Mouse (Mus musculus) layer of hippocampus, adult 9-11 months (tissue): ENCODE data around the gene Osbp2.

ENCODE experiments used
- DNase-seq: peaks from one replicate; pipeline ENCODE4 v3.0.0; 2022

The Osbp2 gene

GRCm38 (mm10) chr11:3696086-3696616 is 167.6 kb downstream of the Osbp2 start:
- DNase-seq: no peak

- DNase-seq: no peak
Observed at GRCm38 (mm10) chr11:3691746-3692145, 172.0 kb downstream of the Osbp2 start.

GRCm38 (mm10) chr11:3686885-3687284 is 176.8 kb downstream of the Osbp2 start:
- DNase-seq: no peak

- DNase-seq: no peak
Observed at GRCm38 (mm10) chr11:3686318-3686717, 177.4 kb downstream of the Osbp2 start.

- DNase-seq: no peak
Observed at GRCm38 (mm10) chr11:3685431-3685830, 178.3 kb downstream of the Osbp2 start.

GRCm38 (mm10) chr11:3684723-3685430 is 178.8 kb downstream of the Osbp2 start:
- no peak for DNase-seq

GRCm38 (mm10) chr11:3684232-3684631 is 179.5 kb downstream of the Osbp2 start:
- DNase-seq: no peak

- no peak for DNase-seq
Observed at GRCm38 (mm10) chr11:3683696-3684095, 180.0 kb downstream of the Osbp2 start.

- DNase-seq: no peak
Observed at GRCm38 (mm10) chr11:3679771-3680170, 183.9 kb downstream of the Osbp2 start.

GRCm38 (mm10) chr11:3677204-3677603 is 186.5 kb downstream of the Osbp2 start:
- DNase-seq: no peak

GRCm38 (mm10) chr11:3676423-3676822 is 187.3 kb downstream of the Osbp2 start:
- no peak for DNase-seq

- DNase-seq: no peak
Observed at GRCm38 (mm10) chr11:3674545-3674944, 189.2 kb downstream of the Osbp2 start.

GRCm38 (mm10) chr11:3671000-3671628 is 192.6 kb downstream of the Osbp2 start:
- no peak for DNase-seq

- no peak for DNase-seq
Observed at GRCm38 (mm10) chr11:3669849-3670248, 193.9 kb downstream of the Osbp2 start.

GRCm38 (mm10) chr11:3668768-3669167 is 194.9 kb downstream of the Osbp2 start:
- no peak for DNase-seq

GRCm38 (mm10) chr11:3667506-3667905 is 196.2 kb downstream of the Osbp2 start:
- no peak for DNase-seq

- DNase-seq: no peak
Observed at GRCm38 (mm10) chr11:3661964-3662363, 201.7 kb downstream of the Osbp2 start.
